Mouse (Mus musculus): ENCODE data around the gene Ephb1. TPM values are rescaled to one million over a fixed set of nuclear protein-coding genes. Genes with fewer than 3 reads are reported as not detected.
A peak's percentile ranks its signal among the peaks of the same experiment; 100 is the strongest.

The Ephb1 gene
- polyA plus RNA-seq, 1 experiment = 0.02 TPM

GRCm38 (mm10) chr9:102304796-102305195, 49.7 kb downstream of the Ephb1 start:
- no peaks in the 10 kb centered on the region for H3K27me3 ChIP-seq (ENCODE audit: control insufficient read depth, insufficient read depth, insufficient read length)
- H3ac ChIP-seq (ENCODE audit: control insufficient read depth, insufficient read length, low read depth) = no peak overlapping the region
- H3K36me3 ChIP-seq (ENCODE audit: control insufficient read depth, insufficient read depth) = no peaks in the 10 kb centered on the region
- no peaks in the 10 kb centered on the region for H3K79me3 ChIP-seq (ENCODE audit: low read depth)
- TF ChIP-seq CTCF (IDR thresholded peaks at IDR 0.05; ENCODE audit: control insufficient read depth, insufficient read depth, insufficient read length) = no peak
- TF ChIP-seq MAX (IDR thresholded peaks at IDR 0.05) = no peak
- TF ChIP-seq CEBPB (IDR thresholded peaks at IDR 0.05; ENCODE audit: low read depth) = no peak
- no peak for TF ChIP-seq MYOD1 (IDR thresholded peaks at IDR 0.05; ENCODE audit: control insufficient read depth, insufficient read length, low read depth)
- TF ChIP-seq USF1 (IDR thresholded peaks at IDR 0.05; ENCODE audit: low read depth) = no peak
- TF ChIP-seq FOSL1 (IDR thresholded peaks at IDR 0.05; ENCODE audit: insufficient read depth, low read length, poor library complexity, severe bottlenecking) = no peak
- no peak for TF ChIP-seq MYOG (IDR thresholded peaks at IDR 0.05; ENCODE audit: control insufficient read depth, extremely low read depth, insufficient read length)
- H3K79me2 ChIP-seq (ENCODE audit: control insufficient read depth, insufficient read depth) = no peaks in the 10 kb centered on the region
- H3K4me3 ChIP-seq (ENCODE audit: insufficient read depth, poor library complexity, severe bottlenecking) = no peak overlapping the region

DNA sequence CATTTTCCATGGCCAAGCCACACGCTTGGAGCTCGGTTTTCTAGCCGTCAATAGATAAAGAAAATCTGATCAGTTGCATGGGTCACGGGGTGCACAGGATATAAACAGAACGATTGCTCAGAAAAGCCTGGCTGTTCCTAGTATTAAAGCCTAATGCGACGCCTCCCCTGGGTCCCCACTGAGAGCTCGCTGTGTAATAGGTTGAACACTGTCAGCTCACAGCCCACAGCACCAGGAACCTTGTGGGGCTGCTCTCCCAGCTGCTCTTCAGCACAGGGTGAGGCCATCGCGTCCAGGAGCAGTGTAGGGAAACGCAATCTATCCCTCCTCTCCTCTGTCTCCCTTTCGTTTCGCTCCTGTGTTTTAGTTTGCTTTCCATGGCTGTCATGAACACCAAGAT, 50.6 kb downstream of the Ephb1 start:
- H3K4me3 ChIP-seq (ENCODE audit: insufficient read depth, poor library complexity, severe bottlenecking) = no peak overlapping the region
- H3ac ChIP-seq (ENCODE audit: control insufficient read depth, insufficient read length, low read depth) = no peak overlapping the region
- H3K79me3 ChIP-seq (ENCODE audit: low read depth) = no peaks in the 10 kb centered on the region
- no peaks in the 10 kb centered on the region for H3K79me2 ChIP-seq (ENCODE audit: control insufficient read depth, insufficient read depth)
- TF ChIP-seq MYOG (IDR thresholded peaks at IDR 0.05; ENCODE audit: control insufficient read depth, extremely low read depth, insufficient read length) = no peak
- TF ChIP-seq FOSL1 (IDR thresholded peaks at IDR 0.05; ENCODE audit: insufficient read depth, low read length, poor library complexity, severe bottlenecking) = no peak
- TF ChIP-seq MAX (IDR thresholded peaks at IDR 0.05) = no peak
- no peak for TF ChIP-seq CTCF (IDR thresholded peaks at IDR 0.05; ENCODE audit: control insufficient read depth, insufficient read depth, insufficient read length)
- TF ChIP-seq MYOD1 (IDR thresholded peaks at IDR 0.05; ENCODE audit: control insufficient read depth, insufficient read length, low read depth) = no peak
- TF ChIP-seq CEBPB (IDR thresholded peaks at IDR 0.05; ENCODE audit: low read depth) = no peak
- no peaks in the 10 kb centered on the region for H3K27me3 ChIP-seq (ENCODE audit: control insufficient read depth, insufficient read depth, insufficient read length)
- no peaks in the 10 kb centered on the region for H3K36me3 ChIP-seq (ENCODE audit: control insufficient read depth, insufficient read depth)

DNA sequence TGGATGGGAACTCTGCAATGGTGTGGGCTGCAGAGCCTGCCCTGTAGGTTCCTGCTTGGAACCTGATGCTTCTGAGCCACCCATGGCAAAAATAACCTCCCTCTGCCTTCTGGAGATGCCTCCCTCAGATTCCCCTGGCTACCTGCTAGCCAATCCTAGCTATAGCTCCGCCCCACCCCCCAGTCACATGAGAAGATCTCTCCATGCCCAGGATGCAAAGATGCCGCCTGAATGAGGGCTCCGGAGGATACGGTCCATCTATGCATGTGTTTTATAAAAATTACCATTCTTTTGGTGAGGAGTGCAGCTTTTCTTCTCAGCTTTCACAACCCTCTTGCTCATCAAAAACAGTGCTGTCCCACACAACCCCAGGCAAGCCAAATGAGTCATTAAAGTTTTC, 53.5 kb downstream of the Ephb1 start:
- Histone ChIP-seq H3K27me3 (ENCODE audit: control insufficient read depth, insufficient read depth, insufficient read length) (no peaks in the 10 kb centered on the region), H3K4me3 (ENCODE audit: insufficient read depth, poor library complexity, severe bottlenecking) (no peak overlapping the region), H3K79me3 (ENCODE audit: low read depth) (no peaks in the 10 kb centered on the region), H3K36me3 (ENCODE audit: control insufficient read depth, insufficient read depth) (no peaks in the 10 kb centered on the region), H3K79me2 (ENCODE audit: control insufficient read depth, insufficient read depth) (no peaks in the 10 kb centered on the region), H3ac (ENCODE audit: control insufficient read depth, insufficient read length, low read depth) (no peak overlapping the region)
- no peak for TF ChIP-seq FOSL1 (IDR thresholded peaks at IDR 0.05; ENCODE audit: insufficient read depth, low read length, poor library complexity, severe bottlenecking)
- no peak for TF ChIP-seq CTCF (IDR thresholded peaks at IDR 0.05; ENCODE audit: control insufficient read depth, insufficient read depth, insufficient read length)
- peak; percentile 54 for TF ChIP-seq USF1 (IDR thresholded peaks at IDR 0.05; ENCODE audit: low read depth)
- no peak for TF ChIP-seq MYOG (IDR thresholded peaks at IDR 0.05; ENCODE audit: control insufficient read depth, extremely low read depth, insufficient read length)
- no peak for TF ChIP-seq MYOD1 (IDR thresholded peaks at IDR 0.05; ENCODE audit: control insufficient read depth, insufficient read length, low read depth)

DNA sequence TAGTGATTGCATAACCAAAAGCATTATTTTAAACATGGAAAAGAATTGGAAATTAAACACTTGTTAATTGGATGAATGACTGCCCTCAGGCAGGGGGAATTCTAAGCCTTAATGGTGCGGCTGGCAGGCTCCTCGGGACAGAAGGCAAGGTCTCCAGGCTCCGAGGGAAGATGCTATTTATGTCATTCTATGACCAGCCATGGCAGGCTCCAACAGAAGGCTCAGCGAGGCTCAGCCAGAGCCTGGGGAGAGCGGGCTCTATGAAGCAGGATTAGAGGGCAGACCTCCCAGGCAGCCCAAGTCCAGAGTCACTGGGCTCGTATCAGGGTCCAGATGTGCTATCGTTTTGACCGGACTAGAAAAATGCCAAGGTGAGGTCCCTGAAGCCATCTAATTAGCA, 55.8 kb downstream of the Ephb1 start:
- Histone ChIP-seq H3K79me2 (ENCODE audit: control insufficient read depth, insufficient read depth) (no peaks in the 10 kb centered on the region), H3K4me3 (ENCODE audit: insufficient read depth, poor library complexity, severe bottlenecking) (no peak overlapping the region), H3K27me3 (ENCODE audit: control insufficient read depth, insufficient read depth, insufficient read length) (no peaks in the 10 kb centered on the region), H3K79me3 (ENCODE audit: low read depth) (no peaks in the 10 kb centered on the region), H3K36me3 (ENCODE audit: control insufficient read depth, insufficient read depth) (no peaks in the 10 kb centered on the region), H3ac (ENCODE audit: control insufficient read depth, insufficient read length, low read depth) (no peak overlapping the region)
- TF ChIP-seq MYOG (IDR thresholded peaks at IDR 0.05; ENCODE audit: control insufficient read depth, extremely low read depth, insufficient read length) (no peak), CTCF (IDR thresholded peaks at IDR 0.05; ENCODE audit: control insufficient read depth, insufficient read depth, insufficient read length) (no peak), CEBPB (IDR thresholded peaks at IDR 0.05; ENCODE audit: low read depth) (no peak), FOSL1 (IDR thresholded peaks at IDR 0.05; ENCODE audit: insufficient read depth, low read length, poor library complexity, severe bottlenecking) (no peak), MYOD1 (IDR thresholded peaks at IDR 0.05; ENCODE audit: control insufficient read depth, insufficient read length, low read depth) (no peak), USF1 (IDR thresholded peaks at IDR 0.05; ENCODE audit: low read depth) (no peak), MAX (IDR thresholded peaks at IDR 0.05) (no peak)

GRCm38 (mm10) chr9:102297986-102298385, 56.5 kb downstream of the Ephb1 start:
- Histone ChIP-seq H3K4me3 (ENCODE audit: insufficient read depth, poor library complexity, severe bottlenecking) (no peak overlapping the region), H3ac (ENCODE audit: control insufficient read depth, insufficient read length, low read depth) (no peak overlapping the region), H3K79me2 (ENCODE audit: control insufficient read depth, insufficient read depth) (no peaks in the 10 kb centered on the region), H3K79me3 (ENCODE audit: low read depth) (no peaks in the 10 kb centered on the region), H3K36me3 (ENCODE audit: control insufficient read depth, insufficient read depth) (no peaks in the 10 kb centered on the region), H3K27me3 (ENCODE audit: control insufficient read depth, insufficient read depth, insufficient read length) (no peaks in the 10 kb centered on the region)
- TF ChIP-seq CTCF (IDR thresholded peaks at IDR 0.05; ENCODE audit: control insufficient read depth, insufficient read depth, insufficient read length) = no peak
- no peak for TF ChIP-seq FOSL1 (IDR thresholded peaks at IDR 0.05; ENCODE audit: insufficient read depth, low read length, poor library complexity, severe bottlenecking)
- no peak for TF ChIP-seq MYOD1 (IDR thresholded peaks at IDR 0.05; ENCODE audit: control insufficient read depth, insufficient read length, low read depth)
- TF ChIP-seq USF1 (IDR thresholded peaks at IDR 0.05; ENCODE audit: low read depth) = no peak
- no peak for TF ChIP-seq CEBPB (IDR thresholded peaks at IDR 0.05; ENCODE audit: low read depth)
- no peak for TF ChIP-seq MAX (IDR thresholded peaks at IDR 0.05)
- no peak for TF ChIP-seq MYOG (IDR thresholded peaks at IDR 0.05; ENCODE audit: control insufficient read depth, extremely low read depth, insufficient read length)

DNA sequence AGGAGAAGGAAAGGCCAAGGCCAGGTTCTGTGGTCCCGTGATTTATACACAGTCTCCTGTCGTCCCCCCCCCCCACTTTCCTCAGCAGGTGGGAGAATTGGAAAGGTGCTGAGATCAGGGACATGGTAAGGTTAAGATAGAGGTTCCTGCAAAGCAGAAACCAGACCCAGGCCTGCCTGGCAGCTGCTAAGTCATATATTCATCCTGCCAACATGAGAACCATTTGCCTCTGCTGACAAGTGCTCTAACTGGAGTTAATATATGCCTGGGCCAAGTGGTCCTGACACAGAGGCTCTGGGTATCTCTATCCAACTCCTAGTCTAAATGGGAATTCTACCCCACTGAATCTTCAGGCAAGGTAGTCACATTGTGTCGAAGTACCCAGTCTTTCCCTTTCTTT, 57.3 kb downstream of the Ephb1 start:
- Histone ChIP-seq H3K27me3 (ENCODE audit: control insufficient read depth, insufficient read depth, insufficient read length) (no peaks in the 10 kb centered on the region), H3K79me2 (ENCODE audit: control insufficient read depth, insufficient read depth) (no peaks in the 10 kb centered on the region), H3ac (ENCODE audit: control insufficient read depth, insufficient read length, low read depth) (no peak overlapping the region), H3K79me3 (ENCODE audit: low read depth) (no peaks in the 10 kb centered on the region), H3K36me3 (ENCODE audit: control insufficient read depth, insufficient read depth) (no peaks in the 10 kb centered on the region), H3K4me3 (ENCODE audit: insufficient read depth, poor library complexity, severe bottlenecking) (no peak overlapping the region)
- TF ChIP-seq CTCF (IDR thresholded peaks at IDR 0.05; ENCODE audit: control insufficient read depth, insufficient read depth, insufficient read length) (no peak), CEBPB (IDR thresholded peaks at IDR 0.05; ENCODE audit: low read depth) (no peak), MAX (IDR thresholded peaks at IDR 0.05) (no peak), MYOG (IDR thresholded peaks at IDR 0.05; ENCODE audit: control insufficient read depth, extremely low read depth, insufficient read length) (no peak), MYOD1 (IDR thresholded peaks at IDR 0.05; ENCODE audit: control insufficient read depth, insufficient read length, low read depth) (no peak), USF1 (IDR thresholded peaks at IDR 0.05; ENCODE audit: low read depth) (no peak), FOSL1 (IDR thresholded peaks at IDR 0.05; ENCODE audit: insufficient read depth, low read length, poor library complexity, severe bottlenecking) (no peak)
